Mouse (Mus musculus) MEL (cell line): ENCODE measurements at regions not wholly inside any gene's neighbourhood (a gene's known extent, or its start where the extent isn't known, plus 50 kb on each side); places are given as distances from the start of the nearest gene placed in this dataset.

Experiments
- DNase-seq: peaks from one replicate; pipeline ENCODE4 v3.0.0; 2011; ENCODE audit warnings: low read depth, low spot score
- H3K27ac ChIP-seq: 2 replicates; pipeline ENCODE4 v1.5.1; 2012; ENCODE audit warnings: low read depth, mild to moderate bottlenecking, control low read depth, low read length, moderate library complexity; ENCODE audit not compliant: control insufficient read depth
- H3K27me3 ChIP-seq, 2 experiments: fragments of 150-350 bp in 1 of 2; sonication (generic) in 1 of 2; 2 replicates each; pipeline ENCODE4 v1.6.1; 2012; ENCODE audit warnings: low read length in 2 of 2, mild to moderate bottlenecking in 2 of 2, improper control_type of control experiment in 1 of 2, moderate library complexity in 1 of 2; ENCODE audit not compliant: insufficient read depth in 2 of 2, control insufficient read depth in 1 of 2
- H3K36me3 ChIP-seq, 2 experiments: 2 replicates each; pipeline ENCODE4 v1.6.1; 2012 to 2014; ENCODE audit warnings: low read length in 2 of 2, improper control_type of control experiment in 1 of 2, inconsistent platforms in 1 of 2, mild to moderate bottlenecking in 1 of 2; ENCODE audit not compliant: insufficient read depth in 2 of 2, control insufficient read depth in 1 of 2
- H3K4me1 ChIP-seq, 2 experiments: fragments of 150-350 bp in 1 of 2; sonication (generic) in 1 of 2; 2 replicates each; pipeline ENCODE4 v1.6.1; 2012; ENCODE audit warnings: low read length in 2 of 2, improper control_type of control experiment in 1 of 2, mild to moderate bottlenecking in 1 of 2; ENCODE audit not compliant: insufficient read depth in 2 of 2, control insufficient read depth in 1 of 2
- H3K4me3 ChIP-seq, 2 experiments: fragments of 150-350 bp in 1 of 2; sonication (generic) in 1 of 2; 2 replicates each; pipeline ENCODE4 v1.5.1; 2012; ENCODE audit warnings: low read depth in 2 of 2, low read length in 2 of 2, mild to moderate bottlenecking in 2 of 2, moderate library complexity in 2 of 2, control low read depth in 1 of 2, improper control_type of control experiment in 1 of 2; ENCODE audit not compliant: control insufficient read depth in 1 of 2, insufficient read depth in 1 of 2
- H3K79me2 ChIP-seq: 2 replicates; pipeline ENCODE4 v1.6.1; 2012; ENCODE audit warnings: mild to moderate bottlenecking, low read length, moderate library complexity; ENCODE audit not compliant: control insufficient read depth, poor library complexity, insufficient read depth
- H3K9ac ChIP-seq: 2 replicates; pipeline ENCODE4 v1.6.1; 2012; ENCODE audit warnings: low read depth, mild to moderate bottlenecking, control low read depth, low read length, moderate library complexity; ENCODE audit not compliant: control insufficient read depth, poor library complexity, severe bottlenecking
- H3K9me3 ChIP-seq: fragments of 150-350 bp; sonication (generic); replicated peaks from 2 replicates; pipeline ENCODE4 v1.6.1; 2012; ENCODE audit warnings: mild to moderate bottlenecking, low read length, improper control_type of control experiment, moderate library complexity; ENCODE audit not compliant: insufficient read depth
- BHLHE40 ChIP-seq: IDR thresholded peaks from 2 replicates; pipeline ENCODE4 v1.6.1; 2012; ENCODE audit warnings: low read depth, mild to moderate bottlenecking, inconsistent platforms, low read length, improper control_type of control experiment, borderline replicate concordance
- CHD1 ChIP-seq: IDR thresholded peaks from 2 replicates; pipeline ENCODE4 v1.6.1; 2012; ENCODE audit warnings: low read depth, mild to moderate bottlenecking, inconsistent platforms, low read length, improper control_type of control experiment
- CTCF ChIP-seq, 3 experiments: IDR thresholded peaks in 2 of 3; conservative IDR thresholded peaks in 1 of 3; 2 replicates each; pipeline ENCODE4 v1.5.1; 2011 to 2012; ENCODE audit warnings: low read length in 3 of 3, low read depth in 2 of 3, mild to moderate bottlenecking in 2 of 3, improper control_type of control experiment in 1 of 3, inconsistent platforms in 1 of 3, mixed read lengths in 1 of 3, moderate library complexity in 1 of 3; ENCODE audit not compliant: control insufficient read depth in 1 of 3, insufficient read depth in 1 of 3, poor library complexity in 1 of 3, severe bottlenecking in 1 of 3
- E2F4 ChIP-seq: IDR thresholded peaks from 2 replicates; pipeline ENCODE4 v1.6.1; 2011; ENCODE audit warnings: low read depth, low read length, improper control_type of control experiment, borderline replicate concordance
- EP300 ChIP-seq, 2 experiments: IDR thresholded peaks; 2 replicates each; pipeline ENCODE4 v1.6.1; 2011; ENCODE audit warnings: improper control_type of control experiment in 2 of 2, low read length in 2 of 2, low read depth in 1 of 2, mild to moderate bottlenecking in 1 of 2
- ETS1 ChIP-seq: IDR thresholded peaks from 2 replicates; pipeline ENCODE4 v1.6.1; 2012; ENCODE audit warnings: low read depth, mild to moderate bottlenecking, inconsistent platforms, low read length, improper control_type of control experiment, moderate library complexity
- GABPA ChIP-seq: IDR thresholded peaks from 2 replicates; pipeline ENCODE4 v1.6.1; 2012; ENCODE audit warnings: low read depth, mild to moderate bottlenecking, inconsistent platforms, low read length, improper control_type of control experiment, moderate library complexity
- HCFC1 ChIP-seq: IDR thresholded peaks from 2 replicates; pipeline ENCODE4 v1.6.1; 2012; ENCODE audit warnings: low read depth, mild to moderate bottlenecking, inconsistent platforms, low read length, improper control_type of control experiment, moderate library complexity
- KAT2A ChIP-seq: conservative IDR thresholded peaks from 2 replicates; pipeline ENCODE4 v1.6.1; 2012; ENCODE audit warnings: low read depth, low read length, improper control_type of control experiment, inconsistent platforms
- MAFK ChIP-seq: IDR thresholded peaks from 2 replicates; pipeline ENCODE4 v1.6.1; 2011; ENCODE audit warnings: low read depth, mild to moderate bottlenecking, low read length, improper control_type of control experiment, borderline replicate concordance
- MAX ChIP-seq: IDR thresholded peaks from 2 replicates; pipeline ENCODE4 v1.6.1; 2011; ENCODE audit warnings: low read length, improper control_type of control experiment
- MAZ ChIP-seq: IDR thresholded peaks from 2 replicates; pipeline ENCODE4 v1.6.1; 2012; ENCODE audit warnings: low read depth, mild to moderate bottlenecking, inconsistent platforms, low read length, improper control_type of control experiment
- MEF2A ChIP-seq: IDR thresholded peaks from 2 replicates; pipeline ENCODE4 v1.6.1; 2014; ENCODE audit warnings: low read depth, mild to moderate bottlenecking, inconsistent platforms, low read length, improper control_type of control experiment; ENCODE audit not compliant: poor library complexity, insufficient replicate concordance, severe bottlenecking; ENCODE audit errors: extremely low read depth
- MXI1 ChIP-seq: IDR thresholded peaks from 2 replicates; pipeline ENCODE4 v1.6.1; 2011; ENCODE audit warnings: mild to moderate bottlenecking, low read depth, low read length, improper control_type of control experiment
- MYC ChIP-seq: IDR thresholded peaks from 2 replicates; pipeline ENCODE4 v1.6.1; 2011; ENCODE audit warnings: low read depth, mild to moderate bottlenecking, low read length, improper control_type of control experiment, moderate library complexity
- NRF1 ChIP-seq: IDR thresholded peaks from 2 replicates; pipeline ENCODE4 v1.6.1; 2014; ENCODE audit warnings: low read depth, mild to moderate bottlenecking, inconsistent platforms, low read length, improper control_type of control experiment, moderate library complexity; ENCODE audit not compliant: poor library complexity, insufficient read depth, severe bottlenecking
- POLR2AphosphoS2 ChIP-seq: IDR thresholded peaks from 2 replicates; pipeline ENCODE4 v1.6.1; 2011; ENCODE audit warnings: low read length, improper control_type of control experiment
- POLR2AphosphoS5 ChIP-seq: IDR thresholded peaks from 2 replicates; pipeline ENCODE4 v1.6.1; 2012; ENCODE audit warnings: low read depth, borderline replicate concordance, mild to moderate bottlenecking, inconsistent platforms, low read length, moderate library complexity, mixed read lengths
- RAD21 ChIP-seq: IDR thresholded peaks from 2 replicates; pipeline ENCODE4 v1.6.1; 2011; ENCODE audit warnings: mild to moderate bottlenecking, low read depth, low read length, improper control_type of control experiment
- RCOR1 ChIP-seq: IDR thresholded peaks from 2 replicates; pipeline ENCODE4 v1.6.1; 2012; ENCODE audit warnings: low read depth, mild to moderate bottlenecking, inconsistent platforms, low read length, improper control_type of control experiment
- SIN3A ChIP-seq: IDR thresholded peaks from 2 replicates; pipeline ENCODE4 v1.6.1; 2012; ENCODE audit warnings: low read length, improper control_type of control experiment, inconsistent platforms
- TAL1 ChIP-seq: IDR thresholded peaks from 2 replicates; pipeline ENCODE4 v1.6.1; 2012; ENCODE audit warnings: mild to moderate bottlenecking, inconsistent platforms, low read length, moderate library complexity, mixed read lengths
- TBP ChIP-seq: IDR thresholded peaks from 2 replicates; pipeline ENCODE4 v1.8.0; 2011; ENCODE audit warnings: low read depth, low read length, improper control_type of control experiment
- TCF12 ChIP-seq: IDR thresholded peaks from 2 replicates; pipeline ENCODE4 v1.6.1; 2014; ENCODE audit warnings: low read depth, mild to moderate bottlenecking, inconsistent platforms, low read length, improper control_type of control experiment, moderate library complexity
- UBTF ChIP-seq: IDR thresholded peaks from 2 replicates; pipeline ENCODE4 v1.6.1; 2012; ENCODE audit warnings: low read depth, mild to moderate bottlenecking, inconsistent platforms, low read length, improper control_type of control experiment, moderate library complexity, borderline replicate concordance; ENCODE audit not compliant: insufficient read depth
- USF1 ChIP-seq: IDR thresholded peaks from 2 replicates; pipeline ENCODE4 v1.6.1; 2014; ENCODE audit warnings: low read depth, mild to moderate bottlenecking, inconsistent platforms, low read length, improper control_type of control experiment, moderate library complexity
- ZC3H11A ChIP-seq: IDR thresholded peaks from 2 replicates; pipeline ENCODE4 v1.6.1; 2012; ENCODE audit warnings: low read depth, mild to moderate bottlenecking, inconsistent platforms, low read length, improper control_type of control experiment
- ZKSCAN1 ChIP-seq: IDR thresholded peaks from 2 replicates; pipeline ENCODE4 v1.6.1; 2012; ENCODE audit warnings: low read depth, mild to moderate bottlenecking, inconsistent platforms, low read length, improper control_type of control experiment, moderate library complexity

DNA sequence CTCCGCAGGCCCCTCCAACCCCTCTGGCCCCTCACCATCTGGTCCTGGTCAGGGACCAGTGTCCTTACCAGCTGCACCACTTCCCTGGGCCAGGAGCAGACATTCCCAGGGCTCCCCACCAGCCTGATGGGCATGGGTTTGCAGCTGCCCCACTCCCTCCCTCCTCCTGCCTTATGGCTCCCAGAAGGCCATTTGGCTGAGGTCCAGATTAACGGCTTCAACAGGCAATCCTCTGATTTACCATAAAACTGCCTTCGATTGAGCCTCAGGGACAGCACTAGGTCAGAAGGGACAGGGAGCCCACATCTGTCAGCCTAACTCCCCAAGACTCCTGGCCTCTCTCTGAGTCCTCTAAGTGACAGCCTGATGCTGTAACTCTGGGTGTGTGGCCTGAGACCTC is 221.9 kb upstream of the Sulf2 start:
- DNase-seq: no peak
- Histone ChIP-seq H3K9ac (no peak overlapping the region), H3K4me3 (no peak overlapping the region), H3K27ac (no peak overlapping the region), H3K27me3 (no peaks in the 10 kb centered on the region), H3K9me3 (no peaks in the 10 kb centered on the region), H3K79me2 (no peaks in the 10 kb centered on the region), H3K4me1 (no peaks in the 10 kb centered on the region), H3K36me3 (no peaks in the 10 kb centered on the region)
- TF ChIP-seq MAFK: no peak
- TF ChIP-seq RCOR1: no peak
- TF ChIP-seq ETS1: no peak
- no peak for TF ChIP-seq EP300 (IDR thresholded peaks at IDR 0.05; ENCODE audit: low read depth in 1 of 2, low read length in 2 of 2)
- TF ChIP-seq TBP: no peak
- TF ChIP-seq CTCF (IDR thresholded peaks at IDR 0.05 in 2 of 3, conservative IDR thresholded peaks at IDR 0.05 in 1 of 3; ENCODE audit: control insufficient read depth in 1 of 3, insufficient read depth in 1 of 3, low read depth in 2 of 3, low read length in 3 of 3, poor library complexity in 1 of 3, severe bottlenecking in 1 of 3): no peak
- TF ChIP-seq UBTF: no peak
- TF ChIP-seq E2F4: no peak
- no peak for TF ChIP-seq NRF1
- no peak for TF ChIP-seq TAL1
- TF ChIP-seq HCFC1: no peak
- no peak for TF ChIP-seq KAT2A
- TF ChIP-seq RAD21: no peak
- no peak for TF ChIP-seq GABPA
- TF ChIP-seq, all 39 proteins: peak for 0

DNA sequence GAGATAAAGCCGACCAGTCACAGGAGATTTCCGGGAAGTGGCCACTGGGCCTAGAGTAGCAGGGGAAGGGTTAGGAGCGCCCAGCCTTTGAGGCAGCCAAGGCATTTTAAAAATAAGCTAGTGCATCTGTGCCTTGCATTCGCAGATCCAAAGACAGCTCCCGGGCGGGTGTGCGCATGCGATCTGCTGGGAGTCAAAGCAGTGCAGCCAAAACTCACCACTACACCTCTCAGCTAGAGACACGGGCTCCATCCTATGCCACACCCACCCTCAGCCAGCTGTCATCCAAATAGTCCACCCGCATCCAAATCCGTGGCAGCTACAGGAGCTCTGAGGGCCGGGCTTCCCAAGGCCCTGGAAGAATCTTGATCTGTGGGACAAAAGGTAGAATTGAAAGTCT is 220.2 kb upstream of the Sulf2 start:
- TF ChIP-seq TCF12 (no peak), ZKSCAN1 (no peak), KAT2A (no peak), TAL1 (no peak), TBP (no peak), GABPA (no peak), HCFC1 (no peak), CHD1 (no peak), MYC (no peak), POLR2AphosphoS2 (no peak), POLR2AphosphoS5 (no peak), MAX (no peak), ZC3H11A (no peak), MEF2A (no peak), USF1 (no peak), MAZ (no peak), SIN3A (no peak), MXI1 (no peak), BHLHE40 (no peak)
- no peak for DNase-seq
- no peaks in the 10 kb centered on the region for H3K4me1 ChIP-seq
- no peaks in the 10 kb centered on the region for H3K36me3 ChIP-seq
- no peaks in the 10 kb centered on the region for H3K27me3 ChIP-seq
- H3K27ac ChIP-seq: no peak overlapping the region
- no peaks in the 10 kb centered on the region for H3K79me2 ChIP-seq
- H3K9ac ChIP-seq: no peak overlapping the region
- no peaks in the 10 kb centered on the region for H3K9me3 ChIP-seq
- H3K4me3 ChIP-seq: no peak overlapping the region
